Mouse (Mus musculus): Measurements from ENCODE around the gene Dpf2.

The Dpf2 gene

DNA sequence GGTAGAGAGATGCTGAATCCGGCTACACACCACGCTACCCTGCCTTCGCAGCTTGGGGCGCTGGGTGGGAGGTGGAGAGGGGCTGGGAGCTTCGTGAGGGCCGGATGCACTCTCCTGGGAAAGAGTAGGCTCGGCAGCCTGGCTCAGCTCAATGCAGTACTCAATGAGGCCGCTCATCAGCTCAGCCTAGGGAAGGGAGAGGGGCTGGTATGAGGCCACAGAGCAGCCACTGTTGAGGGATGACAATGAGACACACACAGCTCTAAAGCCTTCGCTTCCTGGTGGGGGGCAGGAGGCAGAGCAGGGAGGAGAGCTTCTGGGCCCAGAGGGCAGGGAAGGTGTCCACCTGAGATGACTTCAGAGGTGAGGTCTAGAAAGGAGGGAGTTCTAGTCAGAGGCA lies 56.2 kb downstream of the Dpf2 start:
- no peak for DNase-seq

GRCm38 (mm10) chr19:5852035-5852722 lies 60.6 kb downstream of the Dpf2 start:
- no peak for DNase-seq

DNA sequence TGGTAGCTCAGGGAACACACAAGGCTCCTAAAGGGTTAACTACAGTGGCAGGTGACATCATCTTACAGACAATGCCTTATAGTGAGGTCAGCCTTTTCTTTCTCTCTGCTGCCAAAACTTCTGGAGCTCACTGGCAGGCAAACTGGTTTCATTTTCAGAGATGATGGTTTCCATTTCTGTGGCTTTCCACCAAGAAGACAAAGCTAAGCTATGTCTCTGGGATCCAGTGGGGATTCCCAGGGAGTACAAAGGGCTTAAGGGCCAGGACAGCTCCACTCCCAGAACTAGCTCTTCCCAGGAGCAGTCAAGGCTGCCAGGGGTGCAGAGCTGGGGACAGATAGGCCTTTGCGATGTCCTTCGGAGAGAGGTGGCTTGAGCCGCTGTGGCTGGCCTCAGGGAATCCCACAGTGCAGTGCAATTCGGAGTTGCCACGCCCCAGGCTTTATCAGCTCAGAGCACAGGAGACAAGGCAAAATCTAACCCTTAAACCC lies 61.3 kb downstream of the Dpf2 start:
- DNase-seq = no peak

GRCm38 (mm10) chr19:5850860-5851259 lies 62.0 kb downstream of the Dpf2 start:
- DNase-seq = no peak

- peak; percentile 80 to 90 for DNase-seq
Measured at GRCm38 (mm10) chr19:5849843-5850527, 62.8 kb downstream of the Dpf2 start.

- DNase-seq = peak in 1 of 2 experiments; percentile 27
Measured at GRCm38 (mm10) chr19:5848826-5849672, 63.8 kb downstream of the Dpf2 start.

GRCm38 (mm10) chr19:5848032-5848825 lies 64.6 kb downstream of the Dpf2 start:
- no peak for DNase-seq

- no peak for DNase-seq
Measured at GRCm38 (mm10) chr19:5847306-5847796, 65.5 kb downstream of the Dpf2 start.

DNA sequence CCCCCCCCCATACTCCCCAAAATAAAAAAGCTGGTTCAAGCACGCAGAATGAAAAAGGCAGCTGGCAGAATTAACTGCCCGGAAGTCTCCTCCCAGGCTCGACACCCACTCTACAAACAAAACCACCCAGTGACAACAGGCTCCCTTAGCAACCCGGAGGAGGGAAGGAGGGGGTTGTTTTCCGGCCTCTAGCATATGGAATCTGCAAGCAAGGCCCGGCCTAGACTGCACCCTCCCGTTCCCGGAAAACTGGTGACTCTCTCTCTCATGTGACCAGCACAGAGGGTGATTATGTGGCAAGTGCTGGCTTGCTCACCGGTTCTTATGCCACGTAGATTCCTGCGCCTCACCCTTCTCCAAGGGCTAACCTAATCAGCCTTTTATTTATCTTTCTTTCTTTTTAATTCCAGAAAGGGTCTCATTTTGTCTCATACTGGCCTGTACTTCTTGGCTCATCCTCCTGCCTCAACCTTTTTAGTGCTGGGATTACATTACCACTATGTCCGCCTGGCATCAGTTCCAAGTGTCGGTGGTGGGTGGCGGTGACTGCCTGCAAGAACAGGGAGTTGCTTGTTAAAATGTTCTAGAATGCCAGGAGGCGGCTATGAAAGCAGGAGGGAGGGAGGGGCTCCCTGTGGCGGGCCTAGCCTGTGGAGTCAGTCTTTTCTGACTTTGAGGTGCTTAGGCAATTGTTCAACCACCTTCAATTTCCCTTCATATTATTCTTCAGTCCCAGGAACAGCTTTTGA lies 66.1 kb downstream of the Dpf2 start:
- DNase-seq = peak; percentile 38 to 52

Measured in spleen, adult 18-20 months (tissue).